In genomic region chr6:145746132-145746849, GRCm38 (mm10) we compare ENCODE assay signal across 8 mouse cellular contexts. TPM values are rescaled to one million over a fixed set of nuclear protein-coding genes. Genes with fewer than 3 reads are reported as not detected.
DNase-seq lines count a peak whose midpoint lies in the region; ATAC-seq and TF ChIP-seq lines count a peak whose summit lies in the region.

Gene Rassf8, plus strand, starts transcription at chr6:145746748.

- H3K27me3 ChIP-seq in forebrain, postnatal 0 days (ENCODE audit: insufficient read depth, low read length), result no peaks in the 10 kb centered on the region
- H3K27me3 ChIP-seq in lung, embryonic 14.5 days (ENCODE audit: insufficient read depth, low read length), result no peaks in the 10 kb centered on the region

- intact Hi-C loops in heart, postnatal 36 days (cut with DNase I), result no loop called here

- peak; percentile 96 for ATAC-seq in forebrain, postnatal 0 days
- peak; percentile 97 for ATAC-seq in lung, embryonic 14.5 days (ENCODE audit: insufficient read depth)
- ATAC-seq in neutrophil, adult 5-6 weeks (ENCODE audit: extremely low read depth, insufficient number of reproducible peaks, low FRiP score, poor library complexity, severe bottlenecking), result peak; percentile 68

- DNase-seq in ES-CJ7 (ENCODE audit: low read depth, low spot score), result peak; percentile 97
- DNase-seq in cerebellum, adult 11 months, result peak; percentile 88
- DNase-seq in forebrain, postnatal 0 days, result peak; percentile 77
- peak; percentile 87 to 92 for DNase-seq in heart, postnatal 36 days
- peak; percentile 73 to 79 for DNase-seq in layer of hippocampus, adult 2 months (ENCODE audit: low spot score in 2 of 2)
- DNase-seq in lung, embryonic 14.5 days, result peak; percentile 94
- peak; percentile 77 to 78 for DNase-seq in thymus, adult 18-20 months

- no peaks in the 10 kb centered on the region for H3K4me1 ChIP-seq in forebrain, postnatal 0 days (ENCODE audit: insufficient read depth)
- H3K4me1 ChIP-seq in lung, embryonic 14.5 days (ENCODE audit: insufficient read depth), result no peaks in the 10 kb centered on the region; the same call in 1 of the 2 replicates

- under 1% methylated on average over 59 of the region's 71 CpGs for WGBS in forebrain, postnatal 0 days
- WGBS in lung, embryonic 14.5 days, result under 1% methylated on average over 38 of the region's 71 CpGs

- peak within 1 kb of the TSS; percentile 88 for H3K4me2 ChIP-seq in forebrain, postnatal 0 days (ENCODE audit: low read depth)
- H3K4me2 ChIP-seq in lung, embryonic 14.5 days, result peak within 1 kb of the TSS; percentile 76

- H3K4me3 ChIP-seq in forebrain, postnatal 0 days (ENCODE audit: low read depth, low read length), result peak within 1 kb of the TSS; percentile 72
- H3K4me3 ChIP-seq in layer of hippocampus, adult 2 months, result peak within 1 kb of the TSS; percentile 87
- H3K4me3 ChIP-seq in lung, embryonic 14.5 days (ENCODE audit: low read depth, low read length), result peak within 1 kb of the TSS; percentile 86

- no peaks in the 10 kb centered on the region for H3K36me3 ChIP-seq in forebrain, postnatal 0 days (ENCODE audit: insufficient read depth)
- H3K36me3 ChIP-seq in lung, embryonic 14.5 days (ENCODE audit: insufficient read depth), result 0 out of 2 replicates have a peak, but pooled peaks cover 4% of the 10 kb centered on the region

- no peaks in the 10 kb centered on the region for H3K9me3 ChIP-seq in forebrain, postnatal 0 days (ENCODE audit: low read length)
- no peaks in the 10 kb centered on the region for H3K9me3 ChIP-seq in lung, embryonic 14.5 days (ENCODE audit: low read depth, low read length)

- H3K27ac ChIP-seq in forebrain, postnatal 0 days (ENCODE audit: low read depth, low read length), result peak within 1 kb of the TSS; percentile 80
- peak within 1 kb of the TSS; percentile 87 for H3K27ac ChIP-seq in layer of hippocampus, adult 2 months
- H3K27ac ChIP-seq in lung, embryonic 14.5 days (ENCODE audit: low read depth), result peak within 1 kb of the TSS; percentile 93

- peak within 1 kb of the TSS; percentile 69 for H3K9ac ChIP-seq in forebrain, postnatal 0 days
- peak within 1 kb of the TSS; percentile 88 for H3K9ac ChIP-seq in lung, embryonic 14.5 days

- TF ChIP-seq CTCF in forebrain, postnatal 0 days (IDR thresholded peaks at IDR 0.05; ENCODE audit: low read depth), result no peak
- TF ChIP-seq CTCF in layer of hippocampus, adult 2 months (conservative IDR thresholded peaks at IDR 0.05), result no peak
- TF ChIP-seq CTCF in lung, embryonic 14.5 days (IDR thresholded peaks at IDR 0.05; ENCODE audit: low read depth), result no peak

RNA-seq across cellular contexts. Expression of gene Rassf8, which starts in this region (rescaled TPM):
- total RNA-seq in forebrain, postnatal 0 days (2014; rRNA removed), result 8.8 and 10.6 TPM in 2 replicates
- 2.4 and 2.8 TPM in 2 replicates for polyA plus RNA-seq in forebrain, postnatal 0 days (2015; fragmentation: Nextera tagmentation; extraction: Ambion mirVana)
- total RNA-seq in heart, postnatal 36 days (2021), result 10 to 100 TPM; 48.9 to 51.9 TPM
- 10 to 100 TPM; 25.6 to 26.4 TPM for total RNA-seq in layer of hippocampus, adult 2 months (2021)
- polyA plus RNA-seq in lung, embryonic 14.5 days (2014; fragmentation: Nextera tagmentation; extraction: Ambion mirVana), result 11.7 and 11.8 TPM in 2 replicates
- 1.9 and 2.1 TPM in 2 replicates for total RNA-seq in neutrophil, adult 5-6 weeks (2017)

Comparison
In these comparisons a context has a peak if more than half of its experiments do, and no peak if none do; other contexts are left out.
1. Peak in every context shown above with its lines: DNase-seq, ATAC-seq, H3K4me3 ChIP-seq and H3K27ac ChIP-seq.